Mouse (Mus musculus) naive thymus-derived CD4-positive, alpha-beta T cell, adult 2 months (primary cell): ENCODE results near the gene Lima1.
A peak's percentile ranks its signal among the peaks of the same experiment; 100 is the strongest.

ENCODE experiments used
- DNase-seq: peaks from one replicate; pipeline ENCODE4 v3.0.0-alpha.2; 2011; ENCODE audit warnings: low read depth

Gene Lima1

GRCm38 (mm10) chr15:99866450-99867221 is 8.6 kb downstream of the Lima1 start:
- DNase-seq, result no peak

GRCm38 (mm10) chr15:99865942-99866341 is 9.3 kb downstream of the Lima1 start:
- no peak for DNase-seq

- no peak for DNase-seq
These were observed 9.7 kb downstream of the Lima1 start for GRCm38 (mm10) chr15:99865494-99865941.

DNA sequence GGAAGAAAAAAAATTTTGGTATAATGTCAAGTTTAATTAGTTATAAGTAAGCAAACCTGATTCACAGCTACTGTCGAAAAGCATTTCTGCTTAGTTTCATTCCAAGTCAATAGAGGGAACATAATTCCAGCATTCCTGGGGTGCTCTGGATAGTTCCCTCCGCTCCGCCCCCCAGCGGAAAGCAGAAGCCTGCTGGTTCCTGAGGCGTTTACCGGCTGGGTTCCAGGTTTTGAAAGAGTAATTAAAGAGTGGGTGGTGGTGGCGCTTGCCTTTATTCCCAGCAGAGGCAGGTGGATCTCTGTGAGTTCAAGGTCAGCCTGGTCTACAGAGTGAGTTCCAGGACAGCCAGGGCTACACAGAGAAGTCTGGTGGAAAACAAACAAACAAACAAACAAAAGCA is 10.2 kb downstream of the Lima1 start:
- DNase-seq, result no peak

- DNase-seq, result no peak
These were observed 11.5 kb downstream of the Lima1 start for GRCm38 (mm10) chr15:99863786-99864185.

- DNase-seq, result no peak
These were observed 11.9 kb downstream of the Lima1 start for GRCm38 (mm10) chr15:99863358-99863757.

DNA sequence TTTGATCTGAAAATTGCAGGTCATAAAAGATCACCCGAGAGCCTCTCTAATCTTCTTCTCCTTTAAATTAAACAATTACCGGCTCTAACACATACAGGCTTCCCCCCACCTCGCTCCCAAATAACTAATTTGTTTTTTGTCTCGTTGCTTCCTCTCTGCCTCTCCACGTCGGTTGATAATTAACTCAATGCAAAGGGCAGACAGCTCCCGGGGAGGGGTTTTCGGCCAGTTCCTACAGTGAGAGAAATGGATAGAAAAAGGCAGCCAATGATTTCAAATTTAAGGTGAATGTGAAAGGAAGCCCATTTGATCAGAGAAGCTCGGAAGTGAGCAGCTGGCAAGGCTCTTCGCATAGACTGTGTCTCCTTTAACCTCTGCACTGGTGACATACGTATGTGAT is 12.8 kb downstream of the Lima1 start:
- no peak for DNase-seq

DNA sequence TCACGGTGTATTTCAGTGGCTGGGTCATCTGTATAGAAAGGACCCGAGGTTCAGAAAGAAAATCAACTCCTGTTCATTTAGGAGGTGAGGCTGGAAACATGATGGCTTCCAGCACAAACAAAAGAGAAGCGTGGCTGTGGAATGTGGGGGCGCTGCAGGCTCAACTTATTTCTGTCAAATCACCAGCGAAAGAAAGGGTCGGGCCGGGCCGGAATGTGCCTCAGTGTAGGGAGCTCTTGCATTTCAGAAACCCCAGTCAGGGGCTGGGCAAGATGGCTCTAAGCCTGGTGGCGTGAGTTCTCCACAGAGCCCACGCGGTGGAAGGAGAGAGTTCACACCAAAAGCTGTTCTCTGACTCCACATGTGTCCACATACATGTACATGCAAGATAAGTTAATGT is 13.3 kb downstream of the Lima1 start:
- no peak for DNase-seq

GRCm38 (mm10) chr15:99861536-99861935 is 13.7 kb downstream of the Lima1 start:
- no peak for DNase-seq

- DNase-seq, result no peak
These were observed 15.4 kb downstream of the Lima1 start for GRCm38 (mm10) chr15:99859644-99860392.

DNA sequence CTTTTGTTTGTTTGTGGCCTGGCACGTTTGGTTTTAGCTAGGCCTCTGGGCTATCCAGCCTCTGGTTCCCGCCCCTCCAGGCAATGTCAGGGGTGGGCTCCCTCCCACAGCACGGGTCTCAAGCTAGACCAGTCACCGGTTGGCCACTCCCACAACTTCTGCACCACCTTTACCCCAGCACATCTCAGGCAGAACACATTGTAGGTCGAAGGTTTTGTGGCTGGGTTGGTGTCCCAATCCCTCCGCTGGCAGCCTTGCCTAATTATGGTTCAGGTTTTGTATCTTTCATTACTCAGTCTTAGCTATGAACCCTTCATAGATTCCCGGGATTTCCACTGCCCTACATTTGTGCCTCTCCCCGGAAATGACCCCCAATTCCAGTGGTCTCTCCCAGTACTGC is 17.8 kb downstream of the Lima1 start:
- DNase-seq, result no peak

DNA sequence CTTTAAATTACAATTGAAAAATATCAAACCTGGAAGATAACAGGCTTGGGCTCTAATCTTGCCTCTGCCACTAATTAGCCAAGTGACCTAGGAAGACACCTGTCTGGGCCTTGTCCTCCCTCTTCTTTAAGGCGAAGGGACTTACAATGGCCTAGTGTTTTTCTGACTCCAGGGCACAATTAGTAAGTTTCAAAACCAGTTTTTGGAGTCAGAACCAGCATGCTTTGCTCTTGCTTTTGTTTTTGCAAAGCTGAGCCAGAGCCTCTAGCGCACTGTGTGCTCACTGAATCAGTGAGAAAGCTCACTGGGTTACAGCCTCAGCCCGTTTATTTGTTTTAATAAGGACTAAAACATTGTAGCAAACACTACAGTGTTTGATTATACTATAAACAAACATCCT is 20.1 kb downstream of the Lima1 start:
- DNase-seq, result no peak

- DNase-seq, result no peak
These were observed 22.5 kb downstream of the Lima1 start for GRCm38 (mm10) chr15:99852606-99853237.

DNA sequence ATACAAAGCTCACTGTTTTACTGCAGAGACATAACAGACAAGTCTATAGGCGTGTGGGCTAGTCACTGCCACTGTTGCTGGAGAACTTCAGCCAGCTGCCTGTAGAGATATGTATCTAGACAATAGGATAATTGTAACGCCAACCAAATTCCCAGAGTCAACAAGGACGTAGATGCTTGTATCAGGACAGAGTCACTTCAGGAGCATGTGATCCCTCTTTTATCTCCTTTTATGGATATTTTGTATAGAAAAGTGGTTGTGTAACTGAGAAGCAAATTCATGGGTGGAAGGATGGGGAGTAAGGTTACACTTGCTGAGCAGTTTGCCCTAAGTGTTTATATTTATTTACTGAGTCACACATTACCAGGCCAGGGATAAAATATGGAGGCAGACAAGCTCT is 25.0 kb downstream of the Lima1 start:
- DNase-seq, result no peak

- no peak for DNase-seq
These were observed 27.3 kb downstream of the Lima1 start for GRCm38 (mm10) chr15:99847937-99848336.

DNA sequence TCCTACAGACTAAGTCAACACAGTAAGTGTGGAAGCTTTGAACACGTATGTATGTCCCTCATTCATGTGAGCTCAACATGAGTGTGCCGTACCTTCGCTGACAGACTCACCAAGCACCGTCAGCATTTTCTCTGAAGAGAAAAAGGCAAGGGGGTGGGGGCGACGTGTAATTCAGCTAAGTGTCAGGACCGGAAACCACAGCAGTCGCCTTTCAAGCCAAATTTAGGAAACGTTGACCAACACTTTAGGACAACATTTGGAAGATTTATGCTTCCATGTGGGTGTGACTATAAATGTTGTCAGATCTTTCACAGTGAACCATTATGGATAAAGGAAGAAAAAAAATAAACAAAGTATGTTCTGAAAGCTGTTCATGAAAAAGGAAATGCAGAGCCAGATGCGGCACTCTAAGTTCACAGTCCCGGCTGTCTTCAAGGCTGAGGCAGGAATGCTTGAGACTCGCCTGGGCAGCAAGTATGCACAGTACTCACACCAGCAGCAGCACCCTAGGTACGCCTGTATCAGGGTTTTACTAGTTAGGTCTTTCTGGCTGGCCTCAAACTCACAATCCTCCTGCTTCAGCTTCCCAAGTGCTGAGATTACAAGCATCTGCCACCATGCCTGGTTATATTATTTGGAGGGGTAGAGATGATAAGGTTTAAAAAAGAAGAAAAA is 27.9 kb downstream of the Lima1 start:
- peak; percentile 18 for DNase-seq

DNA sequence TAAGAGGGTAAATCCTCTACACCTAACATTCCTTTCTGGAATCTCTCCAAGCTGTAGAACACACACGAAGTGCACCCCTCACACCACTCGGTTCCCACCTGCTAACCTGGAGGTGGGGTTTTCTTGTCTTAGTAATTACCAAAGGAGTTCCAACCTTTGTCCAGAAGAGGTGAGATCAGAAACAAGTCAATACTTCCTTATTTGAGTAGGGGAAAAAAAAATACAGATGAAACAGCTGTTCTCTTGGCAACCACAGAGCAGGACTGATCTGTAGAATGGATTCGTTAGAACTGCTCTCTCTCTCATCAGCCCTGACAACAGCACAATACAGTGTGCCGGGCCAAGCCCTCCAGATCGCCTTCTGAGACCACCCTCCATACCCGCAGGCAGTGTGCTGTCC is 28.6 kb downstream of the Lima1 start:
- DNase-seq, result no peak

DNA sequence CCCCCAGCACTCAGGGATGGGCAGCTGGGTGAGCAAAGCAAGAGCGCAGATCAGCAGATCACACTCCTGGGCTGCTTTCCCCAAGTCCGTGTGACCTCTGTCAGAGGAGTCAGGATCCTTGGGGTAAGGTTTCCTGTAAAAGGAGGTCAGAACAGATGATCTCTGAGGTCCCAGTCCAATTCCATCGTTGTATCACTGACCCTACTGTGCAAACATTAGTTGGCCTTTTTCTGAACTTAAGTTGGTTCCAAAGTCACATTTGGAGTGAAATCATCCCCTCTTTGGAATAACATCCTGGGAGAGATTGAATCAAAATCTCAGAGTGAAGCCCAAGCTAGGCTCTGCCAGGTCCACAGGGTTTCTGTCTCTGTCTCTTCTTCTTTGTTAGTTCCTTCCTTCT is 31.4 kb downstream of the Lima1 start:
- no peak for DNase-seq

GRCm38 (mm10) chr15:99839910-99840309 is 35.3 kb downstream of the Lima1 start:
- no peak for DNase-seq

DNA sequence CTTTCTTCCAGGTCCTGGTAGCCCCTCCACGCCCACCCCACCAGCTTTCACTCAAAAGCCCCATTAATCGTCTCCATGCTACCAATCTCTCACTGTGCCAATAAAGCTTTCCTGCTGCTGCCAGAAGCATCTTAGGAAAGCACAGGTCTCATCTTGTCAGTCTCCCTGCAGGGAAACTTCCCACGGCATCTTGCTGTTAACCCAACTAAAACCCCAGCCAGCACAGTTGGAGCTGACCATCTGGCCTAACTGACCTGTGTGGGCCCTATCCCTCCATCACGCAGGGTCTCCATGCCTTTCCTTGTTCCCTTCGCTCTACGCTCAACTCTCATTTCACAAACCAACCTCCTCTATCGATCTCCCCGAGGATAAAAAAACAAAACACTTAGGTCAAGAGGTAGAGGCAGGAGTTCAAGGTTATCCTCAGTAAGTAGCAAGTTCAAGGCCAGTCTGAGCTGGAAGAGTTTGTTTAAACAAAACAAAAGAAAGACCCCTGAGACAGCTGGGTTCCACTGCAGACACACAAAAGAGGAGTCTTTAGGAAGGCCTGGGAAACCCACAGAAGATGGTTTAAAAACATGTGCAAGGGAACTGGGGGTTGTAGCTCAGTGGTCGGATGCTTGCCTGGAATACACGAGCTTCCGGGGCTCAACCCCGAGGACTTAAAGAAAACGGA is 36.0 kb downstream of the Lima1 start:
- DNase-seq, result no peak

- DNase-seq, result no peak
These were observed 37.7 kb downstream of the Lima1 start for GRCm38 (mm10) chr15:99837561-99837960.

GRCm38 (mm10) chr15:99835191-99835590 is 40.1 kb downstream of the Lima1 start:
- DNase-seq, result no peak
